Mouse (Mus musculus): ENCODE results near the gene Crkl. TPM values are rescaled to one million over a fixed set of nuclear protein-coding genes. Genes with fewer than 3 reads are reported as not detected.

The Crkl gene
- polyA plus RNA-seq (2011; ENCODE audit: insufficient read length, low read depth, missing spikeins), result 35.7 and 39.3 TPM in 2 replicates

DNA sequence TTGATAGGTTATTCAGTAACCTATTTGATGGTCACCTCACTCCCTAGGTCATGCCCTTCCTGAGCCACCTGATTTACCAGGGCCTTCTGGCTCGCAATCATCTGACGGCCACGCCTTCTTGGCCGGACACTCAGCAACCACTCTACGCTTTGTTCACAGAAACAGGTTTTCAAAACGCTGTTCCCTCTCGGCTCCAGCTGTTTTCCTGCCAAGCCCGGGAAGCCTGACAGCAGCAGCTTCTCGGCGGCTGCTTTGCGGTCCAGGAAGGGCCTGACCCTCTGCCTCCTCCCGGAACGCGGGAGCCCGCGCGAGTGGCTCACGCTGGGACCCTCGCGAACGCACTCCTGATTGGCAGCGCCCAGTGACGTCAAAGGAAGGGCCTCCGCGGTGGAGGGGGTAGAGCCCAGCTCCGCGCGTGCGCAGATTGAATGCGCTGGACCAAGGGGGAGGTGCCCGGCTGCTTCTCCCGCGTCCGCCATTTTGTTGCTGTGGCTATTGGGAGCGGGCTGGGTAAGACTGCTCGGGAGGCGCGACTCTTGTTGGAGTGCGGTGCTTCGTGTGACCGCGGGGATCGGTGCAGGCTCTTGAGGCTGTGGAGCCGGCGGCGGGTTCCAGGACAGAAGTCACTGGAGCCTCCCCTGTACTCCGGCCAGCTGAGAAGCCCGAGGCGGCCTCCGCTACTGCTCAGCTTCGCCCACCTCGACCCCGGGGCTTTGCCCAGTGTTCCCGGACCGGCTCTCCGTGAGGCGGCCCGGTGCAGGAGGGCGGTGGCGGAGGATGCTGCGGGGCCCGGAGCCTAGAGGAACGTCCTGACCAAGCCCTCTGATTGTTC lies at the start of gene Crkl:
Gene Crkl (plus strand): TSS at position 447 of the 832 bp plus-strand sequence.
- Histone ChIP-seq H3K27ac (ENCODE audit: insufficient read depth, low read length) (peak within 1 kb of the TSS; percentile 44), H3K4me1 (ENCODE audit: control insufficient read depth, insufficient read depth, low read length) (peaks cover 12% of the 10 kb centered on the region), H3K4me3 (ENCODE audit: insufficient read depth, low read length) (peak within 1 kb of the TSS; percentile 96)
- peak; percentile 73 for TF ChIP-seq POLR2A (IDR thresholded peaks at IDR 0.05; ENCODE audit: low read depth, low read length)
- no peak for TF ChIP-seq CTCF (IDR thresholded peaks at IDR 0.05; ENCODE audit: borderline replicate concordance, insufficient read depth, low read length)

DNA sequence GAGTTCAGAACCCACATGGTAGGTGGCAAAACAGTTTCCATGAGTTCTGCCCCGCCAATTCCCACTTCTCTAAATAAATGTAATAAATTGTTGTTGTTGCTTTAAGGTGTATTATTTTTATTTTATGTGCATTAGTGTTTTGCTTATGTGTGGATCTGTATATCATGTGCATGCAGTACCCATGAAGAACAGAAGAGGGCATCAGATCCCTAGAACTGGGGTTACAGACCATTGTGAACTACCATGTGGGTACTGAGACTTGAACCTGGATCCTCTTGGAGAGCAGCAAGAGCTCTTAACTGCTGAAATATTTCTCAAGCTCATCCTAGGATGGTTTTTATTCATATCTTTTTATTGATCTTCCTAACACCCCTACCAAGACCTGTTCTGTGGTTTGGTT lies 48.9 kb upstream of the Crkl start:
- H3K4me1 ChIP-seq (ENCODE audit: control insufficient read depth, insufficient read depth, low read length), result peaks cover 7% of the 10 kb centered on the region; the same call in 1 of the 2 replicates
- no peak overlapping the region for H3K27ac ChIP-seq (ENCODE audit: insufficient read depth, low read length)
- H3K4me3 ChIP-seq (ENCODE audit: insufficient read depth, low read length), result no peak overlapping the region
- TF ChIP-seq POLR2A (IDR thresholded peaks at IDR 0.05; ENCODE audit: low read depth, low read length) (no peak), CTCF (IDR thresholded peaks at IDR 0.05; ENCODE audit: borderline replicate concordance, insufficient read depth, low read length) (no peak)

DNA sequence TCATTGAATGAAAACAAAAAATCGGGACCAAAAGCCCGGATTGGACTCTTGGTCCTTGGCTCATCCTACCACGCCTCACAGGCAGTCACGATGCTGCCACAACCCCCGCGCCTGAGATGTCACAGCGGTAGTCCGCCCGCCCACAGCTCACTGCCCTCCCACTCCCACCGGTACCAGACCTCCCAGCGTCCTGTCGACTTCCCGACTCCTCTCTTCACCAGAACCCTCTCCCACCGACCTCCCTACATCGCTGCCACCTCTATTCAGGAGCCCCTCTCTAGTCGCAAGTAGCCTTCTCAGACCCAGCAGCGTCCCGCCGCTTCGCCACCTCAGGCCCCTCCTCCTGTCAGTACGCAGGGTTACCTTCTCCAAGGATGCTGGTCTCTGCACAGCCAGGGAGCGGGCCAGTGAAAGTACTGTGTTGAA lies 46.5 kb upstream of the Crkl start:
- H3K4me1 ChIP-seq (ENCODE audit: control insufficient read depth, insufficient read depth, low read length), result peaks cover 19% of the 10 kb centered on the region
- TF ChIP-seq CTCF (IDR thresholded peaks at IDR 0.05; ENCODE audit: borderline replicate concordance, insufficient read depth, low read length) (no peak), POLR2A (IDR thresholded peaks at IDR 0.05; ENCODE audit: low read depth, low read length) (peak; percentile 58)
- peak overlapping the region; percentile 44; the same call in 1 of the 2 replicates for H3K27ac ChIP-seq (ENCODE audit: insufficient read depth, low read length)
- peak overlapping the region; percentile 97 for H3K4me3 ChIP-seq (ENCODE audit: insufficient read depth, low read length)

DNA sequence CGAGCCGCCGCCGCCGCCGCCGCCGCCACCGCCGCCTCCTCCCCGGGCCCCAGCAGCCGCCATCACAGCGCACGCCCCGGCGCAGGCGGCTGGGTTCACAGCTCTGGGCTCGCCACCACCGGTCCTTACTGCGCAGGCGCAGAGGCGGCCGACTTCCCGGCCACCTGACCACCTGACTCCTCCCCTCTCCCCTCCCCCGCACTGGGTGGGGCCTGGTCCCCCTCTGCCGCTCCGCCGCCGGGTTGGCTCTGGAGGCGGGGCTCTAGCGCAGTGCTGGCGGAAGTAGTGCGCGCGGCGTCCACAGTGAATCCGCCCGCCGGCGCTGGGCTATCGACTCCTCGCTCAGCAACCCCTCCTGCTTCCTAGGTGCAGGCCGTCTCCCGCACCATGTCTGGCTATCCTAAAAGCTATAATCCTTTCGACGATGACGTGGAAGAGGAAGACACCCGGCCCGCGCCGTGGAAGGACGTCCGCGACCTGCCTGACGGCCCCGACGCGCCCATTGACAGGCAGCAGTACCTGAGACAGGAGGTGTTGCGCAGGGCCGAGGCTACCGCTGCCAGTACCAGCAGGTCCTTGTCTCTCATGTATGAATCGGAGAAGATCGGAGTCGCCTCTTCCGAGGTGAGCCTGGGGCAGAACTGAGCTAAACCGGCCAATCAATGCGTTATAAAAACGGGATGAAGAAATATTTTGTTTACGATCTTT lies 45.9 kb upstream of the Crkl start, which contains the start of the genes Snap29 and Pi4ka:
Gene Snap29 (plus strand): TSS at position 251 of the 708 bp plus-strand sequence.
Gene Pi4ka (minus strand): TSS at position 579 of the 708 bp plus-strand sequence.
- TF ChIP-seq CTCF (IDR thresholded peaks at IDR 0.05; ENCODE audit: borderline replicate concordance, insufficient read depth, low read length) (no peak), POLR2A (IDR thresholded peaks at IDR 0.05; ENCODE audit: low read depth, low read length) (peak; percentile 73)
- Histone ChIP-seq H3K27ac (ENCODE audit: insufficient read depth, low read length) (peak within 1 kb of the TSS; percentile 44; the same call in 1 of the 2 replicates), H3K4me3 (ENCODE audit: insufficient read depth, low read length) (peak within 1 kb of the TSS; percentile 97), H3K4me1 (ENCODE audit: control insufficient read depth, insufficient read depth, low read length) (peaks cover 20% of the 10 kb centered on the region)

DNA sequence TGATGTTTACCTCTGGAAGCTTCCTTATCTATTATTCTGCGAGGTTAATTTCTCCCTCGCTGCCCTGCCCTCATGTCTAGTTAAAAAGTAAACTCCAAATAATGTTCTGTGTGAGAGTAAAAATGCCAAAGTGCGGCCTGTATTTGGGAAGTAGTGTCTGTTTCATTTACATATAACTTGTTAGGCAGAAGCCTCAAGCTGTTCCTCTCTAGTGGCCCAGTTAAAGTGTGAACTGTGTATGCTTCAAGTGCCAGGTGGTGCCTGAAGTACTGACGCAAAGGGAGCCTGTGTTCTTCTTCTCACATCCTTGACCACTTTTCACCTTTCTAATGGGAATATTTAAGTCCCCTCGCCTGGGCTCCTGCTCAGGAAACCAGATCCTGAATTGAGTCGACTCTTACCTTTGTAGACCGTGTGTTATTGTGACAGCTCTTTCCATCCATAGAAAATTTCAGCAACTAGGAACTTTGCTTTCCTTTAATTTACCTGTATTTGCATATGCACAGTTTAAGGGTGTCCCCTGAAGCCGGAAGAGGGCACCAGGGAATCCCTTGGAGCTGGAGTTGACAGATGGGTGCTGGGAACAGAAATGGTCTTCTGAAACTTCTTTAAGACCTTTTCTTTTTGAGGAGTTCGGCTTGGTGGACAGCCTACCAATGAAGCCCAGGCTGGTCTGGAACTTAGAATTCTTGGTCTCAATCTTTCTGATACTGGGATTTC lies 45.1 kb upstream of the Crkl start:
- Histone ChIP-seq H3K4me1 (ENCODE audit: control insufficient read depth, insufficient read depth, low read length) (peaks cover 20% of the 10 kb centered on the region), H3K4me3 (ENCODE audit: insufficient read depth, low read length) (peak overlapping the region; percentile 89), H3K27ac (ENCODE audit: insufficient read depth, low read length) (no peak overlapping the region)
- TF ChIP-seq POLR2A (IDR thresholded peaks at IDR 0.05; ENCODE audit: low read depth, low read length) (no peak), CTCF (IDR thresholded peaks at IDR 0.05; ENCODE audit: borderline replicate concordance, insufficient read depth, low read length) (no peak)

DNA sequence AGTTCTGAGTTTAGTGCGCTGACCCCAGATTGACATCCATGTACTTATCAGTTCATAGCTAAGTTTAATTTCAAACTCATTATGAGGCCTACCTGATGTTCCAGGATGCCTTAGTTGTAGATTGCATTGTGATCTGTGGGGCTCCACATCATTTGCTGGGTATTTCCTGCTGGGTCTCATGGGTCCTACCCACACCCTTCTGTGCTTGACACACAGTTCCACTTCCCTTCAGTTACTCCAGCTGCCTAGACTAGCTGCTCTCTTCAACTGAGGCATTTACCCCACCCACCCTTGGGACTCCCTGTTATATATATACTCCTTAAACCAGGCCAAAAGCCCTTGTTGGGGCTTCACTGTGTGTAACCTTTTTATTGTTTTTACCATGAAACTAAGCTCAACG lies 42.7 kb upstream of the Crkl start:
- TF ChIP-seq POLR2A (IDR thresholded peaks at IDR 0.05; ENCODE audit: low read depth, low read length) (no peak), CTCF (IDR thresholded peaks at IDR 0.05; ENCODE audit: borderline replicate concordance, insufficient read depth, low read length) (no peak)
- Histone ChIP-seq H3K27ac (ENCODE audit: insufficient read depth, low read length) (no peak overlapping the region), H3K4me3 (ENCODE audit: insufficient read depth, low read length) (no peak overlapping the region), H3K4me1 (ENCODE audit: control insufficient read depth, insufficient read depth, low read length) (peaks cover 20% of the 10 kb centered on the region)

DNA sequence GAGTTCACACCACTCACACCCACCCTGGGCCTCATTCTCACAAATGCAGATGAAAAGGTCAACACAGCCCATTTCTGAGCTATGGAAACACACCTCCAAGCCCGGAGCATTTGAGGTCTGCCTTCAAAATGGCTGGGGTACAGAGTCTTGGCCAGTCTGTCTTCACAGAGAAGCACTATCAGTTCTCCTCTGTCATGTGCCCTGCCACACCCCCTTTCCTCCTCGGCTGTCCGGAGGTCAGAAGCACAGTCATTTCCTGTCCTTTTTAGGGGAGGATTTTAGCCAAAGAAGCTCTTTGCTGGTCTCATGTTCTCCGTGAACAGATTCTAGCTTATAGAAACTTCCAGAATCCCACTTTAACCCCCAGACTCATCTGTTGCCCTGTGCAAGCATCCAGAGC lies 41.6 kb upstream of the Crkl start:
- Histone ChIP-seq H3K4me1 (ENCODE audit: control insufficient read depth, insufficient read depth, low read length) (peaks cover 16% of the 10 kb centered on the region), H3K27ac (ENCODE audit: insufficient read depth, low read length) (no peak overlapping the region)
- TF ChIP-seq POLR2A (IDR thresholded peaks at IDR 0.05; ENCODE audit: low read depth, low read length), result no peak
- no peak for TF ChIP-seq CTCF (IDR thresholded peaks at IDR 0.05; ENCODE audit: borderline replicate concordance, insufficient read depth, low read length)

DNA sequence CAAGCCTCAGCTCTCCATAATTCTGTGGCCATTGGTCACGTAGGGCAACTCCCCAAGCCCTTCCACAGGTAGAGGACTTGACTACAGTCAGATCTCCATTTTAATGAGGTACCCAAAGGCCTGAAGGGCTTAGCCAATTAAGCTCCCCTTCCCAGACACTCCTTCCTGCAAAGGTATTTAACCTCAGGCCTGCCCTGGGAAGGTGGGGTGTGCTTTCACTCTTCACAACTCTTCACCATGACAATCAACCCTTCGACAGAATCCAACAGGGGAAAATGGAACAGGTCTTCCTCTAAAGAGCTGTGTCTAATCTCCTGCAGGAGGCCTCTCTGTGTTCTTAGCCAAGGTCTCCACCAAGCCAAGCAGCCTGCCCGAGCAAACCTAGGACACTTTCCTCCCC lies 28.8 kb upstream of the Crkl start:
- Histone ChIP-seq H3K4me1 (ENCODE audit: control insufficient read depth, insufficient read depth, low read length) (no peaks in the 10 kb centered on the region), H3K4me3 (ENCODE audit: insufficient read depth, low read length) (no peak overlapping the region)
- TF ChIP-seq CTCF (IDR thresholded peaks at IDR 0.05; ENCODE audit: borderline replicate concordance, insufficient read depth, low read length), result no peak
- no peak for TF ChIP-seq POLR2A (IDR thresholded peaks at IDR 0.05; ENCODE audit: low read depth, low read length)

More for the DNA sequence above, 41.6 kb upstream of the Crkl start:
- H3K4me3 ChIP-seq (ENCODE audit: insufficient read depth, low read length), result no peak overlapping the region

DNA sequence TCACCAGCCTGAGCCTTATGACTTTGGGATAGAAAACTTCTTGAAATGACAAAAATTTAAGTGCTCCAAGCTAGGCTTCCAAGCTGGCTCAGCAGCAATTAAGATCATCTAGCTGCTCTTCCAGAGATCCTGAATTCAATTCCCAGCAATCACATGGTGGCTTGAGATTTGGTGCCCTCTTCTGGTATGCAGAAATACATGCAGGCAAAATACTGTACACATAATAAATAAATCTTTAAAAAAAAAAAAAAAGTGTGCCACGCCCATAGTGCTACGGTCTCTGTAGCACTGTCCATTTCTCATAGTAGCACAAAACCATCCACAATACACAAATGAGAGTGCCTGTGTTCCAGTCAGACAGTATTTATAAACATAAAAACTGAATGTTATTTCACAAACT lies 19.2 kb upstream of the Crkl start:
- Histone ChIP-seq H3K4me1 (ENCODE audit: control insufficient read depth, insufficient read depth, low read length) (no peaks in the 10 kb centered on the region), H3K4me3 (ENCODE audit: insufficient read depth, low read length) (no peak overlapping the region), H3K27ac (ENCODE audit: insufficient read depth, low read length) (no peak overlapping the region)

More for the DNA sequence above, 28.8 kb upstream of the Crkl start:
- H3K27ac ChIP-seq (ENCODE audit: insufficient read depth, low read length), result no peak overlapping the region

More for the DNA sequence above, 19.2 kb upstream of the Crkl start:
- TF ChIP-seq POLR2A (IDR thresholded peaks at IDR 0.05; ENCODE audit: low read depth, low read length), result no peak
- TF ChIP-seq CTCF (IDR thresholded peaks at IDR 0.05; ENCODE audit: borderline replicate concordance, insufficient read depth, low read length), result no peak

All from embryonic fibroblast, embryonic 13.5 days (primary cell).